Mouse (Mus musculus) forebrain, embryonic 15.5 days (tissue): ENCODE data around the gene Olfml2a. TPM values are rescaled to one million over a fixed set of nuclear protein-coding genes. Genes with fewer than 3 reads are reported as not detected.
"Not testable (repeated sequence)": the region's sequence is repeated elsewhere in the genome, so short reads cannot be mapped to it uniquely, and the experiment has no call there.

Experiments
- ATAC-seq: fragments of 200-750 bp; cut with Nextera tagmentation; replicated peaks from 2 replicates; pipeline ENCODE4 v1.8.0; 2017; ENCODE audit warnings: mild to moderate bottlenecking, moderate TSS enrichment, moderate library complexity
- H3K27ac ChIP-seq: fragments of 300-500 bp; sonication (generic); replicated peaks from 2 replicates; pipeline ENCODE4 v1.5.1; 2015; ENCODE audit warnings: mild to moderate bottlenecking, inconsistent platforms
- H3K27me3 ChIP-seq: fragments of 300-500 bp; sonication (generic); 2 replicates; pipeline ENCODE4 v1.6.1; 2015; ENCODE audit warnings: inconsistent platforms
- H3K36me3 ChIP-seq: fragments of 300-500 bp; sonication (generic); 2 replicates; pipeline ENCODE4 v1.6.1; 2015; ENCODE audit warnings: mild to moderate bottlenecking, inconsistent platforms
- H3K4me1 ChIP-seq: fragments of 300-500 bp; sonication (generic); 2 replicates; pipeline ENCODE4 v1.6.1; 2015; ENCODE audit warnings: inconsistent platforms
- H3K4me2 ChIP-seq: fragments of 300-500 bp; sonication (generic); replicated peaks from 2 replicates; pipeline ENCODE4 v1.6.1; 2015; ENCODE audit warnings: mild to moderate bottlenecking, inconsistent platforms
- H3K4me3 ChIP-seq: fragments of 300-500 bp; sonication (generic); 2 replicates; pipeline ENCODE4 v1.5.1; 2015; ENCODE audit warnings: mild to moderate bottlenecking, inconsistent platforms
- H3K9ac ChIP-seq: fragments of 300-500 bp; sonication (generic); replicated peaks from 2 replicates; pipeline ENCODE4 v1.6.1; 2015; ENCODE audit warnings: mild to moderate bottlenecking, inconsistent platforms
- H3K9me3 ChIP-seq: fragments of 300-500 bp; sonication (generic); 2 replicates; pipeline ENCODE4 v1.6.1; 2016; ENCODE audit warnings: inconsistent platforms
- WGBS: fragments of 180-500 bp; shearing (Covaris S2); methylation state at CpG from one replicate; pipeline ENCODE4 v1.1.7; 2015; ENCODE audit warnings: mixed read lengths; 5-methylcytosine and 5-hydroxymethylcytosine counted together
- polyA plus RNA-seq: library from polyadenylated mRNA; unstranded; fragments of >200 nt; fragmentation: Nextera tagmentation; extraction: Ambion mirVana; gene quantifications from 2 replicates; pipeline ENCODE4 v1.2.1, GENCODE M21; 2015

Gene Olfml2a
- polyA plus RNA-seq, 1 experiment from 2014 or later, result 1.7 TPM

DNA sequence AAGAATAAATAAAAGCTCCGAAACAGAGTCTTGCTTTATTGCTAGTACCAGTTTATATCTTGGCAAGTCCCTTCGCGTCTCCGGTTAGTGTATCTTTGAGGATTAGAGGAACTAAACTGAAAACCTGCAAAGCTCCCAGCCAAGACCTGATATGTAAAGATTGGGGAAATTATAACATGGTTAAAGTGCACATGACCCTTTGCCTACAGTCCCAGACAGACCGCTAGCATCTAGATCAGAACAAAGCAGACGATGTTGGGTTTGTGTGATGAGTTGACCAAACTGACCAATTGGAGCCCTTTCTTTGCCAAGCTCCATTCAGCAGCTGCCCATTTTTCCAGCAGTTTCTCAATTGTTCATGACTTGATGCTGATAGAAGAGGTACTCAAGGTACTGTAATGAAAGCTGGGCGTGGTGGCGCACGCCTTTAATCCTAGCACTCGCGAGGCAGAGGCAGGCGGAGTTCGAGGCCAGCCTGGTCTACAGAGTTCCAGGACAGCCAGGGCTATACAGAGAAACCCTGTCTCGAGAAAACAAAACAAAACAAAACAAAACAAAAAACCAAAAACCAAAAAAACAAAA lies 74.5 kb downstream of the Olfml2a start:
- Histone ChIP-seq H3K36me3 (peaks cover 21% of the 10 kb centered on the region), H3K4me1 (peaks cover 62% of the 10 kb centered on the region), H3K9ac (no peak overlapping the region), H3K27ac (no peak overlapping the region), H3K27me3 (no peaks in the 10 kb centered on the region), H3K4me3 (peak overlapping the region; percentile 87), H3K4me2 (peak overlapping the region; percentile 88), H3K9me3 (no peaks in the 10 kb centered on the region)
- 90% methylated on average over 14 of the region's 14 CpGs for WGBS
- no peak for ATAC-seq

DNA sequence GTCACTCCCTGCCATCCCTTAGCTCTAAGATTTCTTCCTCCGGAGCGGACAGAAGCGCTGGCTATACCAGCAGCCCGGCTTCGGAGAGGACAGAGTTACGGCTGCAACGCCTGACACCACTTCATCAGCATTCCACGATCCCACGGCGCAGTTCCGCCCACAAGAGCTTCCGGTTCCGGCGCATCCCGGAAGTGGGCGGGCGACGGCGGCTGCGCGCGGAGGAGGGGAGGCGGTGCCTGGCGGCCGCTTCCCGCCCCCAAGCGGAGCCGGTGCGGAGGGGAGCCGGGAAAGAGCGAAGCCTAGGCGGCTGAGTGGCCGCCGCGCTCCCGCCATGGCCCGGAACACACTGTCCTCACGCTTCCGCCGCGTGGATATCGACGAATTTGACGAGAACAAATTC lies 76.1 kb downstream of the Olfml2a start:
- Histone ChIP-seq H3K4me1 (peaks cover 61% of the 10 kb centered on the region), H3K36me3 (peaks cover 10% of the 10 kb centered on the region), H3K9me3 (no peaks in the 10 kb centered on the region), H3K27ac (peak overlapping the region; percentile 93), H3K27me3 (no peaks in the 10 kb centered on the region), H3K9ac (peak overlapping the region; percentile 71), H3K4me2 (peak overlapping the region; percentile 89), H3K4me3 (peak overlapping the region; percentile 63)
- ATAC-seq, result peak; percentile 87
- WGBS, result 2% methylated on average over 40 of the region's 44 CpGs

DNA sequence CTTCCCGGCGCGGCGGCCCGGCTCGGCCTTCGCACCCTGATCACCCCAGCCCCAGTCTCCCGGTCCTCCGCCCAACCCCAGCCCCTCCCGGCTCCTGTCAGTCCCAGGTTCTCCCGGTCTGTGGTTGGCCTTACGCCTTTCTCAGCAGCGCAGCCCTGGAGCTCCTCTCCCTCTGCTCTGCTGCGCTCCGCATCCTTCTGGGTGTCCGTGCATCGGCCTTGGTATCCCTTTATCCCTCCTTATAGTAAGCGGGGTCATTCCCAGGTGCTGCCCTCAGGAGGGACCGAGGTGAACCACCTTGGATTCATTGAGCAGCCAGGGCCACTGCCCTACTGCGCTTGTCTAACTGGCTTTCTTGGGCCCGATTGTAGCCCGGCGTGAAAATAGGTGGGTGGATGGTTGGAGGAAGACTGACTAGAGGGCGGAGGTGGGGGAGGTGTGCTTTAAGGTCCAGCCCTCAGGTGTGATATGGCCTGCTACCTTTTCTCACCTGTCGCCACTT lies 76.6 kb downstream of the Olfml2a start:
- peaks cover 10% of the 10 kb centered on the region for H3K36me3 ChIP-seq
- H3K4me2 ChIP-seq, result peak overlapping the region; percentile 89
- no peaks in the 10 kb centered on the region for H3K9me3 ChIP-seq
- ATAC-seq, result peak; percentile 47
- H3K27me3 ChIP-seq, result no peaks in the 10 kb centered on the region
- H3K9ac ChIP-seq, result peak overlapping the region; percentile 71
- H3K4me1 ChIP-seq, result peaks cover 56% of the 10 kb centered on the region
- peak overlapping the region; percentile 93 for H3K27ac ChIP-seq
- WGBS, result under 1% methylated on average over 25 of the region's 25 CpGs
- H3K4me3 ChIP-seq, result peak overlapping the region; percentile 63

DNA sequence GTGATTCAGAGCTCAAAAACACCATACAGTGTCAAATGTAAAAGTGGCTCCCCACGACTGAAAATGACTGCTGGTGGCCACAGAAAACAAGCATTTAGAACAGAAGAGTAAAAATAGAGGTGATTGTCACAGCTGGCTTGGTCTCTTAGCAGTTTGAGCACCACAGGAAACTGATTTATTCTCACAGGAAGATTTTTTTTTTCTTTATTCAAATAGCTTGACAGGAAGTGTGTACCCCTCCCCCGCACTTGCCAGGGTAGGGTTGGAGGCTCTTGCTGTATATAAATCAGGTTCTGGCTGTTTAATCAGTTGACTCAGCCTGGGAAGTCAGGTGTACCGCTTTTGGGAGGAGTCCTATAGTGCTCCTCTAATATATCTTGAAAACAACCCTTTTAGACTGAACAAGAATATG lies 77.2 kb downstream of the Olfml2a start:
- Histone ChIP-seq H3K27ac (0 out of 2 replicates have a peak overlapping the region, but pooled peaks have one; percentile 93), H3K9ac (peak overlapping the region; percentile 71), H3K36me3 (peaks cover 13% of the 10 kb centered on the region), H3K27me3 (no peaks in the 10 kb centered on the region), H3K4me1 (peaks cover 50% of the 10 kb centered on the region), H3K4me3 (peak overlapping the region; percentile 63), H3K9me3 (no peaks in the 10 kb centered on the region), H3K4me2 (peak overlapping the region; percentile 89)
- ATAC-seq, result no peak
- 36% methylated on average over 3 of the region's 3 CpGs for WGBS

DNA sequence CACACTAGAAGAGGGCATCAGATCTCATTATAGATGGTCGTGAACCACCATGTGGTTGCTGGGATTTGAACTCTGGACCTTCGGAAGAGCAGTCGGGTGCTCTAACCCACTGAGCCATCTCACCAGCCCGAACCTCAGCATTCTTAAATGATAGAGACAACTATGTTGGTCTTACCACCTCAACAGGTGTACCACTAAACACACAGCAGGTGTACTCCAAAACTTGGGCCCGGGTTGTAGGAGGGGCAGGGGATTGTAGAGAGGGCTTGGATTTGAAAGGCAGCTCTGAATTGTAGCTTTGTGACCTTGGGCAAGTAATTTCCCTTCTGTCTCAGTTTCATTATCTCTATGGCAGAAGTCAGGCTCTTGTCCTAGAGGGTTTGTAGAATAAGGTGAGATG lies 78.4 kb downstream of the Olfml2a start:
- not testable (repeated sequence) for H3K9me3 ChIP-seq, H3K4me3 ChIP-seq, H3K27ac ChIP-seq, H3K4me2 ChIP-seq, H3K9ac ChIP-seq, H3K27me3 ChIP-seq, ATAC-seq
- WGBS, result over 99% methylated on average over 5 of the region's 5 CpGs
- Histone ChIP-seq H3K4me1 (peaks cover 47% of the 10 kb centered on the region), H3K36me3 (peaks cover 24% of the 10 kb centered on the region)

DNA sequence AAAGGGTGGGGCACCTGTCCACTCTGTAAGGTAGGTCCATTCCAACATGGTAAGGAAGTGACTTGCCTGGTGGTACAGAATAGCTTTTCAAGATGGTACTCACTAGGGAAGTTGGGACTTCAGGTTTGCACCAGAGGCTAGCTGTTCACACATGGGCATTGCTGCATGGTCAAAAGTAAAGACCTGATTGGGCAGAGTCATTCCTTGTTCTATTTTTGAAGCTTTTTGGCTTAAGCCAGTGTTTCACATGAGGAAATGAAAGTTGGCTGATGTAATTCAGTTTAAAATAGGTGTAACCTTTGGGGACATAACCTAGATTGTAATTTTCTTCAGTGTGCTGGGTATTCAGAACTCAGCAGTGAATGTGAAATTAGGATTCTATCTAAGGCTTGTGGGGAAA lies 79.5 kb downstream of the Olfml2a start:
- peaks cover 40% of the 10 kb centered on the region for H3K4me1 ChIP-seq
- no peaks in the 10 kb centered on the region for H3K27me3 ChIP-seq
- no peak for ATAC-seq
- no peak overlapping the region for H3K9ac ChIP-seq
- H3K36me3 ChIP-seq, result peaks cover 35% of the 10 kb centered on the region
- no peak overlapping the region for H3K4me2 ChIP-seq
- H3K4me3 ChIP-seq, result no peak overlapping the region
- H3K27ac ChIP-seq, result no peak overlapping the region
- H3K9me3 ChIP-seq, result no peaks in the 10 kb centered on the region

DNA sequence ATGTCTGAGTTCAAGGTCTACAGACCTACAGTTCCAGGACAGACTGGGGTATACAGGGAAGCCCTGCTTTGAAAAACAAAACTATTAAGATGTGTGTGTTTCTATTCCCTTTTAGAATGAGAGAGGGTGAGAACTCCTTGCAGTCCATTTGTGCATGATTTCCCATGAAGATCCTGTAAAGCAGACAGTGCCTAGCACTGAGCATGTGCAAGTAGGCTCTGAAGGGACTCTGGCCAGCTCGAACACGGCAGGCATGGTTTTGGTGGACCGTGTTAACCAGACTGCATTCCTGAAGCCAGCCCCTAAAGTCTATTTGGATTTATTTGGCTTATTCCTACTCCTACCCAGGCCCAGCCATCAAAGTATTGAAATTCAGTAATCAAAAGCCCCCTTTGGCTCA lies 80.2 kb downstream of the Olfml2a start:
- Histone ChIP-seq H3K36me3 (peaks cover 42% of the 10 kb centered on the region), H3K9me3 (no peaks in the 10 kb centered on the region), H3K9ac (no peak overlapping the region), H3K27ac (no peak overlapping the region), H3K4me3 (no peak overlapping the region), H3K4me2 (no peak overlapping the region), H3K4me1 (peaks cover 33% of the 10 kb centered on the region), H3K27me3 (no peaks in the 10 kb centered on the region)
- no peak for ATAC-seq
- WGBS, result 85% methylated on average over 3 of the region's 3 CpGs

DNA sequence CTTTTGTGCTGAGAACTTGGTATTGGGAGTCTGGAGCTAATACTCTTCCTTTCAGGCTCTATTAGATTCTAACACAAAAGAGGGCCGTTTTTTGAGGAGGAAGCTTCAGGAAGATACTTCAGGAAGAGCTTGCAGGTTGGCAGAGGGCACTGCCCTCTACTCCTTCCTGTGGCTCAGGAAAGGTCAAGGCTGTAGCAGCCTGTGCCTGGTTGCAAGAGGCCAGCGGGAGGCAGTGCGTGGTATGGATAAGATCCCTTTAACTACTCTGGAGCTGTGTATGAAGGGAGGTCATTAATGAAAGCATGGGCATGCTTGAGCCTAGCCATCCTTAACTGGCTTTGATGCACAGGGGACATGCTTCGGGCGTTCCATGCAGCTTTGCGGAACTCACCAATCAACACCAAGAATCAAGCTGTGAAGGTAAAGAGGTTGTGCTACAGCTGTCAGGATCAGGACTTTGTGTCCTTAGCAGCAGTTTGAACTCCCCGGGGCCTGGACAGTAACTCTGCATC lies 81.0 kb downstream of the Olfml2a start:
- Histone ChIP-seq H3K4me2 (no peak overlapping the region), H3K36me3 (peaks cover 50% of the 10 kb centered on the region), H3K27me3 (no peaks in the 10 kb centered on the region), H3K9ac (no peak overlapping the region), H3K27ac (no peak overlapping the region), H3K4me1 (peaks cover 27% of the 10 kb centered on the region), H3K4me3 (no peak overlapping the region), H3K9me3 (no peaks in the 10 kb centered on the region)
- ATAC-seq, result no peak
- 82% methylated on average over 7 of the region's 7 CpGs for WGBS

Other genes with a start within 250 kb of the Olfml2a start
- gene Nr5a1, start 217.4 kb upstream of the Olfml2a start, polyA plus RNA-seq, result 0.32 and 2.3 TPM in 2 replicates
- gene Nr6a1, start 4.3 kb upstream of the Olfml2a start, polyA plus RNA-seq, result 1.1 and 1.7 TPM in 2 replicates
- 1.9 and 2.0 TPM in 2 replicates for gene Wdr38, start 65.5 kb downstream of the Olfml2a start, polyA plus RNA-seq
- 148 and 158 TPM in 2 replicates for gene Arpc5l, start 73.4 kb downstream of the Olfml2a start, polyA plus RNA-seq
- 763 and 830 TPM in 2 replicates for gene Rpl35, start 73.6 kb downstream of the Olfml2a start, polyA plus RNA-seq
- gene Golga1, start 133.6 kb downstream of the Olfml2a start, polyA plus RNA-seq, result 37.5 and 38.8 TPM in 2 replicates